Mouse (Mus musculus) myocyte (in vitro differentiated cells): ENCODE measurements around the gene Kazald1. TPM values are rescaled to one million over a fixed set of nuclear protein-coding genes. Genes with fewer than 3 reads are reported as not detected.
A peak's percentile ranks its signal among the peaks of the same experiment; 100 is the strongest.

Experiments used
- H3K27me3 ChIP-seq: one replicate; pipeline ENCODE4 v1.6.1; 2011; ENCODE audit not compliant: control insufficient read depth, insufficient read depth, insufficient read length
- H3K36me3 ChIP-seq: one replicate; pipeline ENCODE4 v1.6.1; 2011; ENCODE audit not compliant: control insufficient read depth, insufficient read depth
- H3K4me2 ChIP-seq: one replicate; pipeline ENCODE4 v1.6.1; 2011; ENCODE audit warnings: low read depth, control low read depth
- H3K4me3 ChIP-seq: one replicate; pipeline ENCODE4 v1.5.1; 2011; ENCODE audit warnings: mild to moderate bottlenecking, control low read depth, moderate library complexity
- H3K79me2 ChIP-seq: one replicate; pipeline ENCODE4 v1.6.1; 2011; ENCODE audit not compliant: control insufficient read depth, insufficient read depth
- H3ac ChIP-seq: one replicate; pipeline ENCODE4 v1.6.1; 2011; ENCODE audit not compliant: control insufficient read depth, insufficient read length
- CEBPB ChIP-seq: IDR thresholded peaks from 2 replicates; pipeline ENCODE4 v1.6.1; 2011; ENCODE audit warnings: mild to moderate bottlenecking, moderate library complexity; ENCODE audit not compliant: poor library complexity, insufficient read depth, severe bottlenecking
- E2F4 ChIP-seq: IDR thresholded peaks from one replicate; pipeline ENCODE4 v1.6.1; 2011; ENCODE audit warnings: mild to moderate bottlenecking, control low read depth, moderate library complexity; ENCODE audit not compliant: insufficient read depth
- MAX ChIP-seq: IDR thresholded peaks from one replicate; pipeline ENCODE4 v1.6.1; 2011; ENCODE audit warnings: low read depth, mild to moderate bottlenecking, control low read depth
- MYOD1 ChIP-seq, 3 experiments: IDR thresholded peaks; one replicate each; pipeline ENCODE4 v1.6.1; 2011; ENCODE audit warnings: control low read depth in 2 of 3, low read depth in 2 of 3, mild to moderate bottlenecking in 2 of 3, moderate library complexity in 1 of 3; ENCODE audit not compliant: insufficient read length in 2 of 3, control insufficient read depth in 1 of 3
- MYOG ChIP-seq, 3 experiments: IDR thresholded peaks; one replicate each; pipeline ENCODE4 v1.6.1; 2011; ENCODE audit warnings: control low read depth in 2 of 3, low read depth in 2 of 3, mild to moderate bottlenecking in 2 of 3; ENCODE audit not compliant: insufficient read length in 2 of 3, control insufficient read depth in 1 of 3, insufficient read depth in 1 of 3
- POLR2A ChIP-seq: IDR thresholded peaks from one replicate; pipeline ENCODE4 v1.6.1; 2011; ENCODE audit warnings: low read depth, mild to moderate bottlenecking, control low read depth, moderate library complexity; ENCODE audit not compliant: insufficient read length
- POLR2AphosphoS2 ChIP-seq: IDR thresholded peaks from one replicate; pipeline ENCODE4 v1.6.1; 2011; ENCODE audit warnings: low read depth, control low read depth; ENCODE audit not compliant: insufficient read length
- REST ChIP-seq: IDR thresholded peaks from one replicate; pipeline ENCODE4 v1.6.1; 2011; ENCODE audit warnings: mild to moderate bottlenecking, control low read depth, moderate library complexity; ENCODE audit not compliant: insufficient read depth, insufficient read length
- SRF ChIP-seq: IDR thresholded peaks from one replicate; pipeline ENCODE4 v1.6.1; 2011; ENCODE audit warnings: low read depth; ENCODE audit not compliant: control insufficient read depth, insufficient read length
- TCF12 ChIP-seq: IDR thresholded peaks from one replicate; pipeline ENCODE4 v1.6.1; 2011; ENCODE audit warnings: mild to moderate bottlenecking, control low read depth; ENCODE audit not compliant: poor library complexity, insufficient read depth, severe bottlenecking
- TCF3 ChIP-seq: IDR thresholded peaks from one replicate; pipeline ENCODE4 v1.6.1; 2011; ENCODE audit warnings: low read depth, control low read depth; ENCODE audit not compliant: insufficient read length
- USF1 ChIP-seq: IDR thresholded peaks from one replicate; pipeline ENCODE4 v1.6.1; 2011; ENCODE audit warnings: low read depth, mild to moderate bottlenecking, control low read depth, moderate library complexity
- polyA plus RNA-seq: library from polyadenylated mRNA; unstranded; fragments of >200 nt; fragmentation: generic; extraction: Trizol; gene quantifications from one replicate; pipeline ENCODE4 v1.2.1, GENCODE M21; 2012; ENCODE audit warnings: missing spikeins

The Kazald1 gene
- polyA plus RNA-seq, 1 experiment = 1.4 TPM

- Histone ChIP-seq H3ac (no peak overlapping the region), H3K79me2 (peaks cover 22% of the 10 kb centered on the region), H3K4me3 (peak overlapping the region; percentile 59), H3K27me3 (no peaks in the 10 kb centered on the region), H3K4me2 (peak overlapping the region; percentile 90), H3K36me3 (peaks cover 15% of the 10 kb centered on the region)
- TF ChIP-seq REST = no peak
- no peak for TF ChIP-seq CEBPB
- no peak for TF ChIP-seq MYOG (IDR thresholded peaks at IDR 0.05; ENCODE audit: control insufficient read depth in 1 of 3, insufficient read depth in 1 of 3, insufficient read length in 2 of 3, low read depth in 2 of 3)
- TF ChIP-seq POLR2A = peak; percentile 37
- TF ChIP-seq E2F4 = no peak
- TF ChIP-seq MYOD1 (IDR thresholded peaks at IDR 0.05; ENCODE audit: control insufficient read depth in 1 of 3, insufficient read length in 2 of 3, low read depth in 2 of 3) = peak in 1 of 3 experiments; percentile 0
- TF ChIP-seq SRF = no peak
- no peak for TF ChIP-seq POLR2AphosphoS2
Observed at GRCm38 (mm10) chr19:45046523-45047321, 28.3 kb upstream of the Kazald1 start.

DNA sequence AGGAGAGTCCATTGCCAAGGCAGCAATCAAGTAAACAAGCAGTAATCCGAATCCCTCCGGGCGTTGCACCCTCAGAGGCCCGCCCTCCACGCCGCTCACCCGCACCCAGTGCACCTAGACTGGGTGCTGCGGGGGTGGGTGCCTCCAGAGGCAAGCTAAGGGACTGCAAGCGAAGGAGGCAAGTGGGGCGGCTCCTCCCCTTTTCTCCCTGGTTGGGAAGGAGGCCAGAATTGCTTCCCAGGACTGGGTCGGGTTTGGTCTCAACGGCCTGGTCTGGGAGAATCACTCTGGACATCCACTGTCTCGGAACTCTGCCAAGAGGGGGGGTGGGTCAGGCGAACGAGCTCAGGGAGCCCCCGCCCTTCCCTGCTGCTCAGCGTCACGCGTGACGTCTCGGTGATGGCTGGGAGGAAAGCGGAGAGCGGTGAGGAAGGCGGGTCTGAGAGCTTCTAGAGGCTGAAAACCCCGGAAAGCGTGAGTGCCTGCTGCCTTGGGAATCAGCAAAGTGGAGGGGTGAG lies 27.6 kb upstream of the Kazald1 start, which contains the start of gene Sfxn3:
Gene Sfxn3 (plus strand): TSS at position 87 of the 518 bp plus-strand sequence.
- Histone ChIP-seq H3K79me2 (peaks cover 22% of the 10 kb centered on the region), H3K27me3 (no peaks in the 10 kb centered on the region), H3K36me3 (peaks cover 18% of the 10 kb centered on the region), H3K4me2 (peak within 1 kb of the TSS; percentile 90), H3K4me3 (peak within 1 kb of the TSS; percentile 59), H3ac (peak within 1 kb of the TSS; percentile 26)
- TF ChIP-seq CEBPB = peak; percentile 68
- no peak for TF ChIP-seq TCF3
- no peak for TF ChIP-seq SRF
- TF ChIP-seq POLR2A = peak; percentile 43
- peak in 1 of 3 experiments; percentile 21 for TF ChIP-seq MYOG (IDR thresholded peaks at IDR 0.05; ENCODE audit: control insufficient read depth in 1 of 3, insufficient read depth in 1 of 3, insufficient read length in 2 of 3, low read depth in 2 of 3)
- peak; percentile 49 for TF ChIP-seq POLR2AphosphoS2
- TF ChIP-seq TCF12 = no peak
- no peak for TF ChIP-seq MYOD1 (IDR thresholded peaks at IDR 0.05; ENCODE audit: control insufficient read depth in 1 of 3, insufficient read length in 2 of 3, low read depth in 2 of 3)

DNA sequence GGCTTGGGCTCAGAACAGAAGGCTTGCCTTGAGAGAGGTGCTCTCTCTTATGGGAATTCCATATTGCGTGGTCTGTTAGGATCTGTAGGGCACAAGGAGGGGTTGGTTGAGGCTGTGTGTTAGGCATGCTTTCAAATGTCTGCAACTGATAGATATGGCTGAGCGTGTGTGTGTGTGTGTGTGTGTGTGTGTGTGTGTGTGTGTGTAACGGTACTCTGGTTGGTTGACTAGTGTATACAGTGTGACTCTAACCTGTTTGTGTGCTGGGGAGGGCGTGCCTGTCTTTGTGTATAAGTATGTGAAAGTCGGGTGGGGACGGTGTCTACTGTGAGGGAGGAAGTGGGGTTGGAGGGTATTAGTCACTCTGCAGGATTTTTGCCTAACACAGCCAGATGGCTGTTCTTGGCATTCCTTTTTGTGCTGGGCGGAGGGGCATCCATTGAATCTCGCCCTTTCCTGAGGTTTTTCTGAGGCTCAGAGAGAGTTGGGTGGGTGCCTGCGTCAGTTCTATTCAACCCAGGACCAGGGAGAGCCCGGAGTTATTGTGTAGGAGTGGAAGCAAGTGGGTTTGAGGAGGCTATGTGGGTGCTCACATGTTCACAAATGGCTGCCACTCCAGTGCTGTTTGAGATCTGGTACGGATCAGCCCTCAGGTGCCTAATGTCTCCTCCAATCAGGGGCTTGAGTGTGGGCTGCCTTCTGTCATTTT lies 27.0 kb upstream of the Kazald1 start:
- Histone ChIP-seq H3K4me3 (peak overlapping the region; percentile 59), H3K79me2 (peaks cover 22% of the 10 kb centered on the region), H3K4me2 (peak overlapping the region; percentile 90), H3ac (peak overlapping the region; percentile 26), H3K36me3 (peaks cover 21% of the 10 kb centered on the region), H3K27me3 (no peaks in the 10 kb centered on the region)
- TF ChIP-seq SRF = no peak
- no peak for TF ChIP-seq E2F4
- TF ChIP-seq POLR2A = peak; percentile 4
- TF ChIP-seq USF1 = peak; percentile 13
- no peak for TF ChIP-seq POLR2AphosphoS2
- TF ChIP-seq MYOD1 (IDR thresholded peaks at IDR 0.05; ENCODE audit: control insufficient read depth in 1 of 3, insufficient read length in 2 of 3, low read depth in 2 of 3) = no peak

GRCm38 (mm10) chr19:45048644-45049365 lies 26.2 kb upstream of the Kazald1 start:
- Histone ChIP-seq H3K27me3 (no peaks in the 10 kb centered on the region), H3K36me3 (peaks cover 21% of the 10 kb centered on the region), H3ac (peak overlapping the region; percentile 26), H3K79me2 (peaks cover 22% of the 10 kb centered on the region), H3K4me3 (peak overlapping the region; percentile 59), H3K4me2 (peak overlapping the region; percentile 90)
- TF ChIP-seq POLR2AphosphoS2 = no peak
- TF ChIP-seq E2F4 = no peak
- TF ChIP-seq CEBPB = no peak
- no peak for TF ChIP-seq SRF
- TF ChIP-seq MAX = no peak
- TF ChIP-seq TCF3 = no peak
- TF ChIP-seq MYOG (IDR thresholded peaks at IDR 0.05; ENCODE audit: control insufficient read depth in 1 of 3, insufficient read depth in 1 of 3, insufficient read length in 2 of 3, low read depth in 2 of 3) = no peak
- no peak for TF ChIP-seq REST
- TF ChIP-seq MYOD1 (IDR thresholded peaks at IDR 0.05; ENCODE audit: control insufficient read depth in 1 of 3, insufficient read length in 2 of 3, low read depth in 2 of 3) = no peak
- TF ChIP-seq POLR2A = no peak
- no peak for TF ChIP-seq TCF12
- no peak for TF ChIP-seq USF1
